Mouse (Mus musculus) frontal cortex, postnatal 14 days (tissue): ENCODE results near the gene Akap13.

Experiments
- DNase-seq, 2 experiments: peaks; one replicate each; pipeline ENCODE4 v3.0.0; 2022; ENCODE audit warnings: low spot score in 2 of 2

Gene Akap13

GRCm38 (mm10) chr7:75516716-75517619 is 61.6 kb downstream of the Akap13 start:
- no peak for DNase-seq

GRCm38 (mm10) chr7:75520531-75520930 is 65.2 kb downstream of the Akap13 start:
- DNase-seq, result no peak

DNA sequence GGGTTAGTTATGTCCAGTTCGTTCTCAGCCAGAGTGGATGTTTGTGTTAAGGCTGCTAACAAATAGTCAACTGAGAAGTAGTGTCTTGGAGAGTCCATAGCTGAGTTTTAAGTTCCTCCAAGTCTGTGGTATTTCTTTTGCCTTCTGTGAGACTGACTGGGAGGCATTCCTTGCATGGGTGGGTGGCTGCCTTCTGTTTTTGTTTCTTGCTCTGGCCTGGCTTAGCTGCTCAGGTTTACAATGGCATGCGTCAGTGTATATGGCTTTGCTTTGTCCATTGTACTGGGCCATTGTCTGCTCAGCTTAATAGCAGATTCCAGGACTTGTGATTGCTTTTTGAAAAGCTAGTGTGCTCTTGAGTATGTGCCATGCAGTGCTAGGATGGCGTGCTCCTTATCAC is 65.9 kb downstream of the Akap13 start:
- no peak for DNase-seq

DNA sequence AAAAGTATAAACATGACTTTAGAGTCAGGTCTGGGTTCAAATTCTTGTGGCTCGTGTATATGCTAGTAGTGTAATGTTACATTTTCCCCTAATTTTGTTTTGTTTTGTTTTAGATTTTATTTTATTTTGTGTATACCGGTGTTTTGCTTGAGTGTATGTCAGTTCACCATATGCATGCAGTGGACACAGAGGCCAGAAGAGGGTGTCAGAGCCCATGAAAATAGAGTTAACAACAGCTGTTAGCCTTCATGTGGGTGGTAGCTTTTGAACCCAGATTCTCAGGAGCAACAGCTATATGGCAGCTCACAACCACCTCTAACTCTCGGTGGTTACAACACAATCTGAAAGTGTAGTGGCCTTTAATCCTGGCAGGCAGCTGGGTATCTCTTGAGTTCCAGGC is 66.9 kb downstream of the Akap13 start:
- DNase-seq, result no peak

- DNase-seq, result no peak
These were observed 69.6 kb downstream of the Akap13 start for GRCm38 (mm10) chr7:75524789-75525569.

GRCm38 (mm10) chr7:75525716-75526401 is 70.5 kb downstream of the Akap13 start:
- no peak for DNase-seq

DNA sequence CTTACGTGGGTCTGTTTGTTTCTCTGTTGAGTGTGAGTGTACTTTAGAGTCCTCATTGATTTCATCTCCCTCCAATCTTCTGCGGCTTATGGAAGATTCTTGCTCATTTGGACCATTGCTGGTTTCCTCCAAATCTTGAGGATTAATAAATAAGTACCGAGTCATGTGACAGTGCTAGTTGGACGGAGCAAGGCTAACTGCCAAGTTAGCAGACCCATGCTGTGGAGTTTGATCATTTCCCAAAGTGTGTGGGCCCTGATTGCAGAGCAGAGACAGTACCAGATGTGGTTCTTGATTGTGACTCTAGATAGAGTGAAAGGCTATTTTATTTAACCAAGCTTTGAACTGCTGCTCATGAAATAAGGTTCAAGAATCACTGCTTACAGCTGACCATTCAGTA is 73.4 kb downstream of the Akap13 start:
- DNase-seq, result no peak

DNA sequence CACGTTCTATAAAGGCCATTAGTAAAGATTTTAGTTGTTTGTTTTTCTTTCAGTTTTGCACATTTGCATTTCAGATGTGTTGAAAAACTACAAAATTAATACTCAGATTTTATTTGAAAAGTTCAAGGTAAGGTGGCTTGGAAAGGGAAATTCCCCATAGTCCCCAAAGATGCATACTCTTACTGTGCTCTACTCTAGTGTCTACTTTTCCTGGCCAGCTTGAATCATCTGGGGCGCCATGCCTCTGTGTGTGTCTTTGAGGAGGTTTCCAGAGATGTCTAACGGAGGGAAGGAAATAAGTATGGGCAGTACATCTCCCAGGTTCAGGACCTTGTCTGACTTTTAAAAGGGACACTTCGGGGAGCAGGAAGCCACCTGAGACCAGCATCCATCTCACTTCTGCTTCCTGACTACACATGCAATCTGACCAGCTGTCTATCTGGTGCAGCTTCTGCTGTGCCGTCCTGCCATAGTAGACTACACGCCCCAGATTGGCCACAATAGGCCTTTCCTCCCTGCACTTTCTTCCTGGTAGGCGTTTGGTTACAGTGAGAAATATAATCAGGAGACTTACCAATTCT is 74.6 kb downstream of the Akap13 start:
- no peak for DNase-seq

- no peak for DNase-seq
These were observed 75.3 kb downstream of the Akap13 start for GRCm38 (mm10) chr7:75530642-75531041.

GRCm38 (mm10) chr7:75533079-75533478 is 77.7 kb downstream of the Akap13 start:
- DNase-seq, result no peak

- no peak for DNase-seq
These were observed 81.0 kb downstream of the Akap13 start for GRCm38 (mm10) chr7:75536298-75536697.

GRCm38 (mm10) chr7:75537567-75537966 is 82.2 kb downstream of the Akap13 start:
- no peak for DNase-seq

DNA sequence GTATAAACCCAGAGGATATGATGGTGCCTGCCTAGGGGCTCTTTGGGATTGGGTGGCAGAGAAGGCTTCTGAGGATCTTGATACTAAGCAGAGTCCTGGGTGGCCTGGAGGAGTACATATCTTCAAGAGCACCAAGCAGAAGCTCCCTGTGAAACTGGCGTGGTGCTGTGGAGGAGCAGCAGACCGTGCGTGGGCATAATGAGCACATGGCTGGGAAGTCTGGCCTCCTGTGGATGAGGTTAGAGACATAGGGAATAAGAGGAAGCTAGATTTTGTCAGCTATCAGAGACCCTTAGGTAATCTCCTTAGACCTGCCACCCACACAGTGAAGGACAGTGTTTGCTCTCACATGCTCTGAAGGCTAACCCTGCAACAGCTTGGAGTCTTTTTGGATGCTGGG is 83.2 kb downstream of the Akap13 start:
- DNase-seq, result no peak

DNA sequence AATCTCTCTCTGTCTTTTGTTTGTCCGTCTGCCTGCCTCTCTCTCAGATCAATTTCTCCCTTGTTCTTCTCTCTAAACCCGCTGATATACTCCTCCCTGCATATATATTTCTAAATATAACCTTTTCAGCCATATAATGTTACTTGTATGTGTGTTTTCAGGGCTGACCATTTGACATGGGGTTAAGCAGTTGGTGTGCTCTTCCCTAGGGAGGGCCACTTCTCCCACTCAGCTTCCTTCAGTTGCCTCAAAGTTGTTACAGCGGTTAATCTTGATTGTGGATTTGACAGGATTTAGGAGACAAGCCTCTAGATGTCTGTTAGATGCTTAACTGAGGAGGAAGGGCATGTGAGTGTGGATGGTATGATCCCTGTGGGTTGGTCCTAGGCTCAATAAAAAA is 83.8 kb downstream of the Akap13 start:
- no peak for DNase-seq

DNA sequence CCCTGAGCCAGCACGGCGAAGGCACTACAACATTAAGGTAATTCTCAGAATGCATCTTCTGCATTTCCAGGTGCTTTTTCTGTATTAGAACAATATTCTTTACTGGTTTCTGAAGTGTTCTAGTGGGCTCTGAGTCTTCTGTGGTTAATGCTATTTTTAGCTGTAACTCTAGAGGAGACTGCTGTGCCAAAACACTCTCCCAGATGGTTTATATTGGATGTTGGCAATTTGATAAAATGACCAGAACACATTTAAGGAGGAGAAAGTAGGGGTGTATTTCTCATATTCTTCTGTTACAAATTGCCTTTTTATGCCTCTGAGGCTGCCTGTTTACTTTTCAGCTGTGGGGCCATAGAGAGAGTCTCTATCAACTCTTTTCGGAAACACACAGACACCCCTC is 94.5 kb downstream of the Akap13 start:
- no peak for DNase-seq

DNA sequence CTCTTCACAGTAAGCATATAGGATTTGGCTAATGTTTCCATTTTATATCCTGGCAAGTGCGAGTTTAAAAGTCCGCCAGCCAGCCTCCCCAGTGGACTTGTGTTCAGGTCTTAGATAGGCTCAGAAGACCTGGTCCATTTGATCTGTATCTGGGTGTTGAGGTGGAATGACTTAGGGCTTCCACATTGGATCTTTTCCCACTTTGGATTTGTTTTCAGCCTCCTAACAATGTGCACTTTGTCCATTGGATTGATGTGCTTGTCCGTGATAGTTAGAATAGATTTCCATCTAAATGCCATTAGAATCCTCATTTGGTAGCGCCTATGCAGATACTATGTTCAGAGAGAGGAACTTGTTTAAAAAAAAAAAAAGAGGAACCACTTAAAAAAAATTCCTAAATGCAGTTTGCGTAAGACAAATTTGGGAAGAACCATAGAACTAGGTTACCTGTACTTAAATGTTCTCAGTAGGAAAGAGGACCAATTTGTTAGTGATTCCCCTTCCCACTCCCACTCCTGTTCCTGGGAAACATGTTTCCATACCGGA is 95.5 kb downstream of the Akap13 start:
- no peak for DNase-seq

GRCm38 (mm10) chr7:75553002-75553666 is 97.8 kb downstream of the Akap13 start:
- no peak for DNase-seq

DNA sequence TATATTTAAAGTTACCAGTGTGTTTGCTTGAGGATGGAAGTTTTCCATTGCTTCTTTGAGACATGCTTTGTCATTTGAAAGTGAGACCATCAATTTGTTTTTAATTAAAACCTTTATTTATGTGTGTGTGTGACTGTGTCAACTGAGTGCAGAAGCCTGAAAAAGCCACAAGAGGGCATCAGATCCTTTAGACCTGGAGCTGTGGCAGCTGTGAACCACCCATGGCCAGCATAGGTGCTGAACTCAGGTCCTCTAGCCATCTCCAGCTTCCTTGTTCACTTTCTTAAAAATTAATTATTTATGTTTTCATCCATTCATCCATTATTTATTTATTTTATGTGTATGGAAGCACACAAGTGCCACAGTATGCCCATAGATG is 98.3 kb downstream of the Akap13 start:
- no peak for DNase-seq

DNA sequence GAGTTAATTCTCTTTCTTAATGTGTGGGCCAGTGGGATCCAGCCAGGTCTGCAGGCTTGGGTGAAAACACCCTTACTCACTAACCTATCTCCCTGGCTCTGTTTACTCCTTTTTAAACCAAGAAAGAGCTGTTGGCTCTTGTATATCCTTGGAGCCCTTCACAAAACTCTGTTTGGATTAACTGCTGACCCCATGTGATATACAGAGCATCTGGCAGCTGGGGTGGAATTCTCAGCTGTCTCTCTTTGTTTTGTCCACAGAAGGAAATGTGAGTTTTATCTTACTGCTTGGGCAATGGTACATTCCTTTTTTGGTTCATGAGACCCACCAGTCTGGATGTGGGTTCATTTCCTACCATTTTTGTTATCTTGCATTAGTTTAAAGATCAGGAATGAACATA is 98.7 kb downstream of the Akap13 start:
- no peak for DNase-seq

DNA sequence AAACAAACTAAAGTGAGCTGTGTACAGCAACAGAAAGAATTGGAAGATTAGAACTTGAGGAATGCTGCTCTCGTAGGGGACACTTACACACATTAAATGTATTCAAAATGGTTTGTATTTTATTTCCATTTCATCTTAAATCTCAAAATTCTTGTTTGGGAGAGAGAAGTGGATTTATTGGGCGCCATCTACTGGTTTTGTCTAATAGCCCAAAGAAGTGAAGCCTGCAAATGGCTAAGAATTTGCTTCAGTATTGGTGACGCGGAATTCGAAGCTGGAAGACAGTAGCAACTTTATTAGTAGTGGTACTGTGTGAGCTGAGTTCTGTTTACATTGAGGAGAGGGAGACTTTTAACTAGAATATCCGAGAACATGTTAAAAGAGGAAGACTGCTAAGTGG is 100.6 kb downstream of the Akap13 start:
- DNase-seq, result no peak

- DNase-seq, result no peak
These were observed 102.9 kb downstream of the Akap13 start for GRCm38 (mm10) chr7:75558225-75558624.
